Mouse (Mus musculus) T-helper 17 cell (primary cell): ENCODE data around the gene H2-Eb1.

Source experiments
- in situ Hi-C, 2 experiments: fragments of 300-600 bp; cut with MboI, MseI; formaldehyde crosslinking; loops; 1 replicate in 1 of 2; 2 replicates in 1 of 2; pipeline ENCODE4 v1.15.1; 2025; ENCODE audit warnings: high pct_unique_total_duplicates in 2 of 2

H2-Eb1 gene

DNA sequence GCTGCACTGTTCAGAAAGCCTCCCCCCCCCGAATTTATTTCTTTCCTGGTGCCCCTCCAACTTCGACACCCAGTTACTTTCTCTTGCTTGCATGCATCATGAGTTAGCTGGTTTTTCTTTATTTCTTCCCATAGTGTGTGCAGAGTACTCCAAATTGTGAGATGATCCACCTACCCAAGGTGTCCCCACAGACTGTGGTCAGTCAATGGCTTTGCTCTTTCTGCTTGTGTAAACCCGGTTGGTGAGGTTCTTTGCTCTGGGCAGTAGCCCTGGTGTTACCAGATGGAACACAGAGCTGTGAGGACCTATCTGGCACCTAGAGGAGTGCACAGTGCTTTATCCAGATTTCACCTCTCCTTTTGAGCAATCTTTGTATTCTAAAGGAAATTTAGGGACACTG lies 17.5 kb upstream of the H2-Eb1 start:
- in situ Hi-C loops: no loop called here

DNA sequence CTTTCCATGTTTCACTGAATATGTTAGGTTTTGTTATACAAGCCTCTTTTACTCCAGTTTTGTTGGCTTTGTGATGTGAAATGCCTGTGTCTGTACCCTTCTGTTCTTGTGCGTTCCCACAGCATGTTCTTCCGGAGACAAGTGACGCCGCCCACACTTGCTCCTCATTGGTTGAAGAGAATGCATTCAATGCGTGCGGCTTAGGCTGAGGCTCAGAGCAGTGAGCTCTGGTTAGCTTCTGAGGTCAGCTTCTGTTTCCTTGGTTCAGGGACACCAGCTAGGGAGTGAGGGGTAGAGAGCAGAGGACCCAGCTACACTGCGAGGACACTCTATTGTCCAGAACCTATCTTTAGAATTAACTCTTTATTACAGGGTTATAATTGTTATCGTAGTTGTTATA lies 14.1 kb upstream of the H2-Eb1 start:
- in situ Hi-C loops: no loop called here

DNA sequence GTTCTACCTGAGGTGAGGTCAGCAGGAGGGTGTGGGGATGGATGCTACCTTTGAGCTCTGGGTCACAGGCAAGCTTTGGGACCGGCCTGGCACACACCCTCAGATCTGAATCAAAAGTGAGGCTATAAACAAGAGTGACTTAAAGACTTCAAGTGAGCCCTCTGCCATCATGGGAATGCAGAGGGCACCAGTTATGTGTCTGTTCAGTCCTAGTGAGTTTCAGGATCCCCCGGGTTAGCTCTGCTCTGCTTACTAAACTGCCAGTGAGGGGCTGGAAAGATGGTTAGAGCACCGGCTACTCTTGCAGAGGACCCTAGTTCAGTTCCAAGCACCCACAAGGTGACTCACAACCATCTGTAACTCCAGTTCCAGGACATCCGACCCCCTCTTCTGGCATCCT lies 13.1 kb upstream of the H2-Eb1 start:
- in situ Hi-C loops: no loop called here

DNA sequence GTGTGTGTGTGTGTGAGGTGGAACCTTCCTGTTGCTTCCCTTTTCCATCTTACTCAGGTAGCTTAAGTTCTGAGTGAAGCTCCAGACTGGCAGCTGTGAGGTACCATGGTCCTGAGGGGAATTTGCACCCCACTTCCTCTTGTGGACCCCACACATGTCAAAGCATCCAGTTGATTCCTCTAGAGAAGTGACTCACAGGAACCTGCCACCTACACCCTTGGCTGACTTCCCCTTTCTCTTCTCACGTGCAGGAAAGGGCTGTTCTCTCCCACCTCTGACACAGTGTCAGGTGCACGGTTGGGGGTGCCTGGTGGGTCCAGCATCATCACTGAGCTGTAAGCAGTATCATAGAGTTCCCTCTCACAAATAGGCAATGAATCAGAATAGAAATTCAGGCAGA lies 12.1 kb upstream of the H2-Eb1 start:
- in situ Hi-C loops: no loop called here

DNA sequence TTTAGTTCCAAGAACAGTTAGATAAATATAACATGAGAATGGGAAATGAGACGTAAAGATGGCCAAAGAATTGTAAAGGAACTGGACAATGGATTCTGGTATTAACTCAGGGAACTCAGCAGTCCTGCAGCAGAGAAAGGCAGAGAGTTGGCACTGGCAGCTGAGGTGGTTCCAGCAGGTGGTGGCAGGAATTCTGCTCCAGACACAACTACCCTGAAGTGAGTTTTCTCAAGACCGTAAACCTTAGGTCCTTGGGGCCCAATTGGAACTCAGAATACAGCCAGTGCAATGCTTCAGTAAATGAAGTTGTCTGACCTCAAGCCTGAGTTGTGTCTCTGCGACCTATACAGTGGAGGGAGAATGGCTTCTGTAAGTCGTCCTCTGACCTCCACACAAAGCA lies 11.4 kb upstream of the H2-Eb1 start:
- in situ Hi-C loops: no loop called here

DNA sequence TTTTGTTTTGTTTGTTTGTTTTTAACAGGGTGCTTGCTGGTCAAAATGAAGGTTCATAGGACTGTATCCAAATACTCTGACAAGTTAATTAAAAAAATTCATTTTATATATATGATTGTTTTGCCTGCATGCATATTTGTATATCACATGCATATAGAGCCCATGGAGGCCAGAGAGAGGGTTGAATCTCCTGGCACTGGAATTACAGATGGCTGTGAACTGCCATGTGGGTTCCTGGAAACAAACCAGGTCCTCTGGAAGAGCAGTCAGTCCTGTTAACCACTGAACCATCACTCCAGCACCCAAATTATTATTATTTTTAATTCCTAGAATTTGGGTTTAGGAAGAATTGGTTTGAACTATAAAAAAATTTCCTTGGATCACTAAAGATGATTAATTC lies 10.4 kb upstream of the H2-Eb1 start:
- in situ Hi-C loops: no loop called here

DNA sequence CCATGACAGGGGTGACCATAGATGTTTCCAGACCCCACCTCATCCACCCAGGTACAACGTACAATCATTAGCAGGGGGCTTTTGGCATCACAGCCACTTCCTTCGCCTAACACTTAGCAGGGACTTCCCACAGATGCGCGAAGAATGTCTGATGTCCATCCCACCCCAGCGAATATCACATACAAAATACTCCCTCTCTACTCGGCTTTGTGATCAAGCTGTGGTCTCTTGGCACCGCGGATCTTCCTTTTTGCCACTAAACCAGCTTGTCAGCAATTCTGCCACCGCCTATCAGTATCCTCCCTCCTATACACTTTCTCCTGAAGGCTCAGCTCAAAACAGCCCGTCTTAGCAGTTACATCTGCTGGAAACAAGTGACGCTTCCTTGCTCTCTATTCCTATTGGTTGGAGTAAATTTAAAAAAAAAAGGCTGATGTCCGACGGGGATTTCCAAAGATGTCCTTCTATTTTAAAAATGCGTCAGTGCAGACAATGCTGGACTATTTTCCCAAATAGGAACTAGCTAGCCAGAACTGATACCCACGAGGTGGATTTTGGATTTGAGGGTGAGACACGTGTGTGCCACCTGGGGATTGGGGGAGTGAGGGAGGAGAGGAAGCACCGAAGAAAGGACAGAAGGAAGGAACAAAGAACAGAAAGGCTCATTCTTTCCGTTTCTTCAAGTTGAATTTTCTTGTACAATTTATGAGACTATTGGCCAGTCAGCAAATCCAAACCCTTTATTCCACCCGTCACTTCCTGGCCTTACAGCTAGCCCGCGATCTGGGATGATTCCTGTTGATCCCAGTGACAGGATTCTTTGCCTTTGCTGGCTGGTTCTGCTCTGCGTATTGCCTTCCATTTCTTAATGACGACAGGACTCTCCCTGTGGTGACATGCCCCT lies 9.5 kb upstream of the H2-Eb1 start:
- in situ Hi-C loops: no loop called here

DNA sequence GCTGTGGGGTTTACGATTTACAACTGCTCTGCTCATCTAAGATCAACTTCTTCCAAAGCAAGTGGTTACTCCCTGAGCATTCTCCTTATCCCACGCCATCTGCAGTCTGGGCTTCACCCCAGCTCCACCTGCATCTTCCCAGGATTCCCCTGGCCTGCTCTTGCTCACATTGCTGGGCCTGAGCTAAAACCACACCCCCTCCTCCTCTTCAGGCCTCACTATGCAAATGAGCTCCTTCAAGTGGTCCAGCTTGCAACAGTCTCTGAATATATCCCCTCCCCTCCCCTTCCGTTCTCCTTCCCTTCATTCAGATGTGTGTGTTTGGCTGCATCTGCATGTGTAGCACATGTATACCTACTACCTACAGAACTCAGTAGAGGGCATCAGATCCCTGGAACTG lies 6.3 kb upstream of the H2-Eb1 start:
- in situ Hi-C loops: no loop called here

DNA sequence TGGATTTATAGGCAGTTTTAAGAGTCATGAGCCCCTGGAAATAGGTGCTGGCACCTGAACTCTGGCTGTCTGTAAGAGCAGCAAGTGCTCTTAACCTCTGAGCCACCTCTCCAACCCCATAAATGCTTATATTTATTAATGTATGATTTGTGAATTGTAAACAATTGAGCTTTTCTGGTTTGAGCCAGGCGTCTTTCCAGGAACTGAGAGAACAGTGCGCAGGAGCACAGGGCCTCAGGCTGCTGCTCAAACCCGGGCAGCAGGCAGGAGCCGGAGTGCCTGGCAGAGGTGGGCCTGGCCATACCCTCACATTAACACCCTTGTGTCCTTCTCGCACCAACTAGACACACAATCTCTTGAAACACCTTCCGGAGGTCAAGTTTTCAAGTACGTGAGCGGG lies 5.6 kb upstream of the H2-Eb1 start:
- in situ Hi-C loops: no loop called here

DNA sequence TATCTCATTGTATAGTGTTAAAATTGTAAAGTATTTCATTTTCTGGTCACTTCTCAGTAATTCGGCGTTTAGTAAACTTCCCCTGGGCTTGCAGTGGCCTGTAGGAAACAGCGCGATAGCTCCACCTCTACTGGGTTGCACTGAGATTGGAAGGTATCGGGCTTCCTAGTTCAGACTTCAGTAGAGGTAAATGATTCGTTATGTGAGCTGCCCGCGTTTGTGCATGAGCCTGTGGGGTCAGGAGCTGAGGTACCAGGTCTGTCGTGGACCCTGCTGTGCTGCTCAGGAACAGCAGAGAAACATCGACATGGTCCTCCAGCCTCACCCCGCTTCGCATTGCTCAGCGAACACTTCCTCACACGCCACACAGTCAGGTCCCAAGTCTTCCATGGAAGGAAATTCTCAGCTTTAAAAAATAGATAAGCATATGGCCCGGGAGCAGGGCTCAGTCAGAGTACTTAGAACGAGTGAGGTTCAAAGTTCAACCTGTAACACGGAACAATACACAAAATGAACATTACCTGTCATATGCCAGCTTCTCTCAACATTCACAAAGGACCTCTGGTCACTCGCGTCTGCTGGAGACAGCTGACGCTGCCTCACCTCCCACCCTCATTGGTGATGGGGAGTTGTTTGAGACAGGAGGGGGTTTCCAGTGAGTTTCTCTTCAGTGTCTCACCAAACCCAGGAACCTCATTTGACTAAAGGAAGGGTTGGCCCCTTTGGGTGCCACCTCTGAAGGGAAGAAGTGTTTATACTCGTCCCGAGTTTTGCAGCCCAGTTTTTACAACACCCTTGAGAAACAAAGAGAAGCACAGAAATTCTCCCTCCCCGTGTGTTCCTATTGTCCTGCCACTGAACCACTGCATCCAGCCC lies 4.7 kb upstream of the H2-Eb1 start:
- in situ Hi-C loops: no loop called here

DNA sequence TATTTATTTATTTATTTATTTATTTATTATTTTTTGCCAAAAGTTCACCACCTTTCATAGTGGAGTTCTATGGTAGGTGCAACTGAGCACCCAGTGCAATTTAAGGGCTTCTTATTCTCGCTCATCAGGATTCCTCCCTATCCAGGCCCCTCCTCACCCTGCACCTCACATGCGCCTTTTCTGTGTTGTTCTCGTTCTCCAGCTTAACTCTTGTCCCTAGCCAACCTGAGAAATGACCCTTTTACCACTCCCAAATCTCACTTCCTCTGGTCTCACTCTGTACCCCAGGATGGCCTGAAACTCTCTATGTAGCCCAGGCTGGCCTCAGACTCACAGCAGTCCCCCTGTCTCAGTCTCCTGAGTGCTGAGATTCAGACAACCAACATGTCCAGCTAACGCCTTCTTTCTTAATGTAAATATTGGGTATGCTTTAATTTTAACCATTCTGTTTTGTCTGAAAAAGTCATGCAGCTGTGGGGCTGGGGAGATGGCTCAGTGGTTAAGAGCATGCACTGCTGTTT lies 3.9 kb upstream of the H2-Eb1 start:
- in situ Hi-C loops: no loop called here

DNA sequence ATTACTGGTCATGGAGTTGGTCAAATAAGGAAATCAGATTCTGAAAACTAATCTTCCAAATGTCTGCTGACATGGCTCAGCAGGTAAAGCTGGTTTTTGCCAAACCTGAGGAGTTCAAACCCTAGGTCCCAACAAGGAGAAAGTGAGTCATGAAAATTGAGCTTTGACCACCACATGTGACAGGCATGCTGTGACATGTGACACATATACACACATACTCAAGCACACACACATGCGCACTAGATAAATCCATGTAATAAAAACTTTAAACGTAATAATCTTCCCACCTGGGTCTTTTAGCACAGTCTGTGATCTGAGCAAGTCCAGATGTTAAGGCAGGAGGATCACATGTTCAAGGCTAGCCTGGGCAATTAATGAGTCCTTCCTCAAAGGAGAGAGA lies 1.9 kb upstream of the H2-Eb1 start:
- in situ Hi-C loops: no loop called here

DNA sequence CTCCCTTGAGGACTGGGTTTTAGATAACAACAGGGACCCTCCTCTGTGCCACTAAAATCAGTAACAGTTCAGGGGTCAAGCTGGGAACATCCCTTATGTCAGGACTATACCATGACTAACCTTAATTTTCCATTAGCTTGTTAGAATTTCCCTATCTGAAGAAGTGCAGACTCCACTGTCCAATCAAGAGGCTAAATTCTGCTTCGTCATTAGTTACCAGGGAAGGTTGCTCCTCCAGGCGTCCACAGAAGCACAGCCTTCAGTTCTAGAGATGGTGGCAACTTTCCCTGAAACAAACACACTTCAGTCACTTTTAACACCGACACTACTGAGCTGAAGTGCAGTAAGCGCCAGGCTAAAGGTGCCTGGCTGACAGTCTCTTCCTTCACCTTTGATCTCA lies 916 bp upstream of the H2-Eb1 start:
- in situ Hi-C loops: no loop called here

DNA sequence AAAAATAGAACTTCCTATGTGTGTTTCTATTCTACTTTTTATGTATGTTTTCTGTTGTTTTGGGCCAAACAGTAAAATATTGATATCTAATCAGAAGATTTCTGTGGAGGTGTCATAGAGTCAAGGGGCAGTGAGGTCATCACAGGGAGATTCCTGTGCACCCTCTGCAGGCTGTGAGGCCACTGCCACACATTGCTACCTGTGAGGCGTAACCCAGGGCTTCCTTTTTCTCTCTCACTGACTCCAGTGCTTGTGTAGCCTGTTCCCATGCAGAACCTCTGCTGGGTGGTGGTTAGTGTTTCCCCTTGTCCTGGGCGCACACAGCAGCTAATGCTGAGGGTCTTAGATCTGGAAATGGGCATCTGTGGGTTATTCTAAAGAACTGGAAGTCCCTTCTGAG lies 740 bp downstream of the H2-Eb1 start:
- in situ Hi-C loops: no loop called here

- in situ Hi-C loops: no loop called here
Observed at GRCm38 (mm10) chr17:34307216-34307615, 1.5 kb downstream of the H2-Eb1 start.

GRCm38 (mm10) chr17:34308161-34308560 lies 2.5 kb downstream of the H2-Eb1 start:
- in situ Hi-C loops: no loop called here

- in situ Hi-C loops: no loop called here
Observed at GRCm38 (mm10) chr17:34309225-34309624, 3.6 kb downstream of the H2-Eb1 start.

DNA sequence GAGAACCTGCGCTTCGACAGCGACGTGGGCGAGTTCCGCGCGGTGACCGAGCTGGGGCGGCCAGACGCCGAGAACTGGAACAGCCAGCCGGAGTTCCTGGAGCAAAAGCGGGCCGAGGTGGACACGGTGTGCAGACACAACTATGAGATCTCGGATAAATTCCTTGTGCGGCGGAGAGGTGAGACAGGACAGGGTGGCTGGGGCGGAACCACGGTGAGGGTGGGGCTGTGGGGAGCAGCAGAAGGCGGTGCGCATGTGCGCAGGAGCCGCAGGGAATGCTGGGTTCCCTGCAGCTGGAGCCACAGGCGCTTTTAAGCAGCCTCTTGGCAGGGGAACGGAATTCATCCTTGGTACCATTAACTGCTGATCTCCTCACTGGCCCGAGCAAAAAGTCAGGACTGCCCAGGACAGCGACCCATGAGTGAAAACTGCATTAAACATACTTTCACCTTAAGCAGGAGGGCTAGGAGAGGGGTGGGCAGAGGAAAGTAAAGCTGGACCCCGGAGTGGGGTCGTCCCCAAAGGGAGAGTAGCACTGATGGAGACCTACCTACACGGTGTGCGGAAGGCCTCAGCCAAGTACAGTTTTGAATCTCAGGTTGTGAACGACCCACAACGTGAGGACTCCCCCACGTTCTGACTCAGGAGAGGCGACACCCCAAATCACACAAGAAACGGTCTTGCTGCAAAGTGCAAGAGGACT lies 4.2 kb downstream of the H2-Eb1 start:
- in situ Hi-C loops: loop anchor here (5.0 kb wide), 1 partner anchor 63 kb away; no protein-coding TSS in a partner anchor

DNA sequence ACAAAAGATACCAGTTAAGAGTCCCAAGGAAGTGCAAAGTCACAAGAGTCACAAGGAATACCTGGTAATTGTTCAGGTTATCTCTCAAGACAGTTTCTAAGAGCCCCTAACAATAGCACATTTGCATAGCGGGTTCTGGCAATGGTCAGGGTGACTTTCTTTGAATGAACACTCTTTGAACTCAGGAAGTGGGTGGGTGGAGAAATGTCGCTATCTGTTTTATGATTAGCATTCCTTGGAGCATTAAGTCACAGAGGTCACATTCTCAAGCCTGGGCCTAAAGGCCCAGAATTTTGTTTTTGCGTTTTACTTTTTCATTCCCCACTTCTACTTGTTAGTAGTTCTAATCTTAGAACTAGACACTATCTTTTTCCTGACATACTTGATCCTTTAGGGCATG lies 4.9 kb downstream of the H2-Eb1 start:
- in situ Hi-C loops: loop anchor here (5.0 kb wide), 1 partner anchor 63 kb away; no protein-coding TSS in a partner anchor

DNA sequence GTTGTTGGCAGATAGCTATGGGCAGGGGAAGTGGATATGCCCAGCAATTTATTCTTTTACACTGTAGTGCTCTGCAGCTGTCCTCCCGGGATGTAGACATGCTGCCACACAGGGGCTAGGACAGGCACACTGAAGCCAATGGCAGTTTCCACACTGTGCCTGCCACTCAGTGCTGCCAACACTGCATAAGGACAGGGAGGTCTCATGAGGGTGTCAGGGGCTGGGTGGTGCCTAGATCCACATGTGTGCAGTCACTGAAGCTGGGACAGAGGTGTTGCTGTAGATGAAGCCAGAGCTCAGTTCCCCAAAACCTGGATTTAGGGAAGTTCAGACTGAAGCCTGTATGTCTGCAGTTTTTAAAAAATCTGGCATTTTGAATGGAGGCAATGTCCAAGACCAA lies 6.5 kb downstream of the H2-Eb1 start:
- in situ Hi-C loops: loop anchor here (5.0 kb wide), 1 partner anchor 65 kb away; no protein-coding TSS in a partner anchor

- in situ Hi-C loops: loop anchor here (5.0 kb wide), 1 partner anchor 66 kb away; no protein-coding TSS in a partner anchor
Observed at GRCm38 (mm10) chr17:34313393-34313792, 7.7 kb downstream of the H2-Eb1 start.

DNA sequence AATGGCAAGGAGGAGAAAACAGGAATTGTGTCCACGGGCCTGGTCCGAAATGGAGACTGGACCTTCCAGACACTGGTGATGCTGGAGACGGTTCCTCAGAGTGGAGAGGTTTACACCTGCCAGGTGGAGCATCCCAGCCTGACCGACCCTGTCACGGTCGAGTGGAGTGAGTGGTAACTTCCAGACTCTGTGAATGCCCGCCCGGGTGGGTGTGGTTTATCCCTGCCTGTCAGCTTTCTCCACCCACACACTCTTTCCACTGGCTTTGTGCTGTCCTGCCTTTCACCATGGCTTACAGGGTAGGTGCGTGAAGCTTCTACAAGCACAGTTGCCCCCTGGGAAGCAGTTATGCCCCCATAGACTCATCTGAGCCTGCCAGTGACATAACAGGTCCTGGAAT lies 8.6 kb downstream of the H2-Eb1 start:
- in situ Hi-C loops: loop anchor here (5.0 kb wide), 1 partner anchor 67 kb away; no protein-coding TSS in a partner anchor
